Mouse (Mus musculus) megakaryocyte, embryonic 14.5 days (primary cell): Measurements from ENCODE around the gene Mnat1.

Experiments used
- FLI1 ChIP-seq: IDR thresholded peaks from 2 replicates; pipeline ENCODE4 v1.6.1; 2012; ENCODE audit warnings: low read length, inconsistent platforms, mixed read lengths
- GATA1 ChIP-seq: IDR thresholded peaks from 3 replicates; pipeline ENCODE4 v1.6.1; 2012; ENCODE audit warnings: mixed read lengths, low read length, inconsistent platforms, borderline replicate concordance

DNA sequence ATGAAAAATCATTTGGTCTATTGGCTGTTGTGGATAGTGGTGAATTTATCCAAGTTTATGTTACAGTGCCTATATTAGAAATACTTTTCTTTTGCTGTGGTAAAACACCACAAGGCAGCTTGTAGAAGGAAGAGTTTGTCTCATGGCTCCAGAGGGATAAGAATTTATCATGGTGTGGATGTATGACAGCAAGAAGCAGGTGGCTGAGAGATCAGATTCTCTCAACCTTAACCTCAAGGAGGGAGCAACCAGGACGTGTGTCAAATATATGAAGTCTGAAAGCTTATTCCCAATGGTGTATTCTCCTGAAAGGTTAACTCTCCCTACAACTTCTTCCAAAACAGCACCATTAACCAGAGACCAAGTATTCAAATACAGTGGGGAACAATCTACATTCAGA, 143.1 kb downstream of the Mnat1 start:
- TF ChIP-seq FLI1 (no peak), GATA1 (no peak)
